Mouse (Mus musculus) kidney, embryonic 14.5 days (tissue): ENCODE results near the gene Padi4. TPM values are rescaled to one million over a fixed set of nuclear protein-coding genes. Genes with fewer than 3 reads are reported as not detected.

Source experiments
- ATAC-seq: fragments of 200-750 bp; cut with Nextera tagmentation; 2 replicates; pipeline ENCODE4 v1.8.0; 2017; ENCODE audit warnings: moderate number of reproducible peaks, mild to moderate bottlenecking, moderate TSS enrichment, moderate library complexity; ENCODE audit not compliant: low FRiP score, low TSS enrichment
- H3K27ac ChIP-seq: fragments of 300-500 bp; sonication (generic); 2 replicates; pipeline ENCODE4 v1.5.1; 2014; ENCODE audit warnings: low read depth, mild to moderate bottlenecking, low read length, moderate library complexity, mixed read lengths
- H3K27me3 ChIP-seq: fragments of 300-500 bp; sonication (generic); 2 replicates; pipeline ENCODE4 v1.6.1; 2014; ENCODE audit warnings: mild to moderate bottlenecking, low read length; ENCODE audit not compliant: control insufficient read depth, insufficient read depth
- H3K36me3 ChIP-seq: fragments of 300-500 bp; sonication (generic); 2 replicates; pipeline ENCODE4 v1.6.1; 2014; ENCODE audit warnings: low read length, mixed read lengths; ENCODE audit not compliant: control insufficient read depth, insufficient read depth
- H3K4me1 ChIP-seq: fragments of 300-500 bp; sonication (generic); 2 replicates; pipeline ENCODE4 v1.6.1; 2014; ENCODE audit warnings: low read length, mixed read lengths; ENCODE audit not compliant: control insufficient read depth, insufficient read depth
- H3K4me2 ChIP-seq: fragments of 300-500 bp; sonication (generic); replicated peaks from 2 replicates; pipeline ENCODE4 v1.6.1; 2014; ENCODE audit warnings: low read depth, mild to moderate bottlenecking, low read length
- H3K4me3 ChIP-seq: fragments of 300-500 bp; sonication (generic); 2 replicates; pipeline ENCODE4 v1.5.1; 2014; ENCODE audit warnings: mild to moderate bottlenecking, low read length
- H3K9ac ChIP-seq: fragments of 300-500 bp; sonication (generic); 2 replicates; pipeline ENCODE4 v1.6.1; 2014; ENCODE audit warnings: low read depth, mild to moderate bottlenecking, low read length, moderate library complexity
- H3K9me3 ChIP-seq: fragments of 300-500 bp; sonication (generic); 2 replicates; pipeline ENCODE4 v1.6.1; 2016; ENCODE audit warnings: low read length; ENCODE audit not compliant: control insufficient read depth
- WGBS: fragments of 180-500 bp; shearing (Covaris S2); extraction: QIAGEN DNeasy Blood & Tissue Kit; methylation state at CpG from one replicate; pipeline ENCODE4 v1.1.7; 2014; 5-methylcytosine and 5-hydroxymethylcytosine counted together
- microRNA-seq: library from miRNA; unstranded; fragments of <30 nt; microRNA quantifications from one replicate; pipeline ENCODE4, GENCODE M21; 2016
- polyA plus RNA-seq: library from polyadenylated mRNA; unstranded; fragments of >200 nt; fragmentation: Nextera tagmentation; extraction: Ambion mirVana; gene quantifications from 2 replicates; pipeline ENCODE4 v1.2.1, GENCODE M21; 2014

Padi4 gene
- polyA plus RNA-seq, 1 experiment from 2014 or later, result 1.3 TPM

GRCm38 (mm10) chr4:140700269-140701018, 73.6 kb downstream of the Padi4 start, which contains the start of gene Rcc2:
Gene Rcc2 (plus strand): TSS chr4:140700541.
- Histone ChIP-seq H3K9ac (peak within 1 kb of the TSS; percentile 98), H3K36me3 (peaks cover 11% of the 10 kb centered on the region), H3K9me3 (no peaks in the 10 kb centered on the region), H3K4me3 (peak within 1 kb of the TSS; percentile 95), H3K4me1 (peaks cover 27% of the 10 kb centered on the region), H3K27ac (peak within 1 kb of the TSS; percentile 99), H3K4me2 (peak within 1 kb of the TSS; percentile 84), H3K27me3 (peaks cover 3% of the 10 kb centered on the region; the same call in 1 of the 2 replicates)
- WGBS, result 5% methylated on average over 20 of the region's 20 CpGs
- no peak for ATAC-seq

GRCm38 (mm10) chr4:140699441-140700127, 74.5 kb downstream of the Padi4 start:
- Histone ChIP-seq H3K27me3 (peaks cover 3% of the 10 kb centered on the region; the same call in 1 of the 2 replicates), H3K9me3 (no peaks in the 10 kb centered on the region), H3K4me2 (peak overlapping the region; percentile 84), H3K4me1 (peaks cover 25% of the 10 kb centered on the region), H3K36me3 (peaks cover 6% of the 10 kb centered on the region), H3K9ac (peak overlapping the region; percentile 24; the same call in 1 of the 2 replicates), H3K27ac (no peak overlapping the region), H3K4me3 (peak overlapping the region; percentile 95)
- WGBS, result 6% methylated on average over 29 of the region's 29 CpGs
- ATAC-seq, result no peak

Small RNA genes lying within 50 kb of the gene (microRNA-seq; reads per million reads assigned to microRNA genes)
- not detected for gene Gm25951

Other genes with a start within 250 kb of the Padi4 start
- 11.8 and 18.2 TPM in 2 replicates for gene Arhgef10l, start 108.2 kb downstream of the Padi4 start, polyA plus RNA-seq
- 35.3 and 45.2 TPM in 2 replicates for gene Rcc2, start 73.7 kb downstream of the Padi4 start, polyA plus RNA-seq
- not detected in 2 replicates for gene Padi6, start 31.6 kb downstream of the Padi4 start, polyA plus RNA-seq
- 0.08 and 0.21 TPM in 2 replicates for gene Padi3, start 36.4 kb upstream of the Padi4 start, polyA plus RNA-seq
- gene Padi1, start 71.5 kb upstream of the Padi4 start, polyA plus RNA-seq, result 0.09 and 0.39 TPM in 2 replicates
- gene Padi2, start 132.1 kb upstream of the Padi4 start, polyA plus RNA-seq, result 13.9 and 22.6 TPM in 2 replicates
- gene Sdhb, start 187.0 kb upstream of the Padi4 start, polyA plus RNA-seq, result 442 and 499 TPM in 2 replicates
- 26.5 and 39.5 TPM in 2 replicates for gene Atp13a2, start 212.6 kb upstream of the Padi4 start, polyA plus RNA-seq
- gene Mfap2, start 236.2 kb upstream of the Padi4 start, polyA plus RNA-seq, result 412 and 476 TPM in 2 replicates